Mouse (Mus musculus) heart, adult 8-10 months (tissue): ENCODE data around the gene Rps27rt. TPM values are rescaled to one million over a fixed set of nuclear protein-coding genes. Genes with fewer than 3 reads are reported as not detected.
"Not testable (repeated sequence)": the region's sequence is repeated elsewhere in the genome, so short reads cannot be mapped to it uniquely, and the experiment has no call there.

ENCODE experiments used
- DNase-seq: peaks from one replicate; pipeline ENCODE4 v3.0.0; 2022; ENCODE audit warnings: low spot score
- total RNA-seq, 4 experiments: library from RNA; stranded (reverse); gene quantifications; 2 replicates each; pipeline ENCODE4 v1.2.4; 2022

Rps27rt gene
- 10 to 100 TPM in 3 of 4 experiments, 1 to 10 TPM in 1; 9.8 to 31.3 (median 20.9) TPM for total RNA-seq

GRCm38 (mm10) chr9:114982689-114983360 lies at the start of gene Rps27rt:
Gene Rps27rt (minus strand): TSS chr9:114982739.
- DNase-seq = no peak

GRCm38 (mm10) chr9:115031046-115031445 lies 48.5 kb upstream of the Rps27rt start:
- not testable (repeated sequence) for DNase-seq

- no peak for DNase-seq
These were observed 48.0 kb upstream of the Rps27rt start for GRCm38 (mm10) chr9:115030581-115030980.

GRCm38 (mm10) chr9:115029307-115029706 lies 46.8 kb upstream of the Rps27rt start:
- no peak for DNase-seq

GRCm38 (mm10) chr9:115023708-115024383 lies 41.3 kb upstream of the Rps27rt start:
- DNase-seq = peak; percentile 45

- no peak for DNase-seq
These were observed 40.6 kb upstream of the Rps27rt start for GRCm38 (mm10) chr9:115023137-115023536.

GRCm38 (mm10) chr9:115021419-115021818 lies 38.9 kb upstream of the Rps27rt start:
- no peak for DNase-seq

GRCm38 (mm10) chr9:115020141-115020540 lies 37.6 kb upstream of the Rps27rt start:
- DNase-seq = no peak

GRCm38 (mm10) chr9:115012367-115012766 lies 29.8 kb upstream of the Rps27rt start:
- DNase-seq = no peak

GRCm38 (mm10) chr9:115008194-115008593 lies 25.7 kb upstream of the Rps27rt start:
- no peak for DNase-seq

- DNase-seq = no peak
These were observed 25.2 kb upstream of the Rps27rt start for GRCm38 (mm10) chr9:115007776-115008175.

- DNase-seq = no peak
These were observed 22.9 kb upstream of the Rps27rt start for GRCm38 (mm10) chr9:115005446-115005845.

- no peak for DNase-seq
These were observed 17.2 kb upstream of the Rps27rt start for GRCm38 (mm10) chr9:114999771-115000146.

GRCm38 (mm10) chr9:114999010-114999770 lies 16.7 kb upstream of the Rps27rt start:
- no peak for DNase-seq

GRCm38 (mm10) chr9:114996489-114996888 lies 13.9 kb upstream of the Rps27rt start:
- DNase-seq = no peak

GRCm38 (mm10) chr9:114995716-114996115 lies 13.2 kb upstream of the Rps27rt start:
- DNase-seq = no peak

- no peak for DNase-seq
These were observed 12.7 kb upstream of the Rps27rt start for GRCm38 (mm10) chr9:114995250-114995649.

- DNase-seq = no peak
These were observed 10.0 kb upstream of the Rps27rt start for GRCm38 (mm10) chr9:114992528-114992927.

- no peak for DNase-seq
These were observed 7.9 kb upstream of the Rps27rt start for GRCm38 (mm10) chr9:114990421-114990820.

GRCm38 (mm10) chr9:114988610-114989327 lies 6.2 kb upstream of the Rps27rt start:
- DNase-seq = no peak

GRCm38 (mm10) chr9:114988029-114988428 lies 5.5 kb upstream of the Rps27rt start:
- DNase-seq = no peak

GRCm38 (mm10) chr9:114986361-114986760 lies 3.8 kb upstream of the Rps27rt start:
- no peak for DNase-seq
